Mouse (Mus musculus): ENCODE data around the gene Rhox4e. TPM values are rescaled to one million over a fixed set of nuclear protein-coding genes. Genes with fewer than 3 reads are reported as not detected.

Rhox4e gene
- not detected for total RNA-seq (2023)

GRCm38 (mm10) chrX:37557112-37557511, at the start of gene Rhox4e:
Rhox4e (plus strand) TSS chrX:37557412.

DNA sequence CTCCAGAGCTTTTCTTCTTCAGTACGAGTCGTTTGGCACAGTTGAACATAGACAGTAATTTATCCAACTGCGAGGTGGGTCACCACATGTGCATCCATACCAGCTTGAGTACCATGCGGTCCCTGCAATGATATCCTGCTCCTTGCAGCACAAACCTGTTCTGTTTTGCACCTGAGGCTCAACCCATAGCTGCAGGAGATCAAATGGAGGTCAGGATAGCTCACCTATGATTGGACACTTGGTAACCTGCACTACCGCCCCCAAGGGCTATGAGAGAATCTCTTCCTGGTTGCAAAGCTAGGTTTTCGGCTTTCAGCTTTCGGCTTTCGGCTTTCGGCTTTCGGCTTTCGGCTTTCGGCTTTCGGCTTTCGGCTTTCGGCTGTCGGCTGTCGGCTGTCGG, 43.2 kb upstream of the Rhox4e start, which contains the start of gene Rhox4d:
TSS of gene Rhox4d (plus strand) at position 301 of the 400 bp plus-strand sequence.

DNA sequence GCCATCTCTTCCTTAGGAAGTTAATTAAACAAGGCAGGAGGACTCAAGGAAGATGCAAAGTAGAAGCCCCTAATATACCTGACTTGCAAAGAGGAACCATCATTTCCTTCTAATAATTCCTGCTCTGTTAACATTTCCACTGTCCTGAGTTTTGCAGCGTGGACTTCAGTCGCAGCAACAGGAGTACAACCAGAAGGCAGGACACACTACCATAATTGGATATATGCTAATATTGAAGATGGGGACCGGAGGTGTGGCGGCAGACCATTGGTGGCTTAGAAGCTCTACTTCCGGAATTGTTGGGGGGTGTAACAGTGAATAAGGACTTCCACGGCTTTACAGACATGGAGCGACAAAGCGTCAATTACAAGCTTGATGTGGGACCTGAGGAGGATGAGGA, 27.1 kb upstream of the Rhox4e start, which contains the start of gene Rhox2e:
TSS of gene Rhox2e (plus strand) at position 301 of the 400 bp plus-strand sequence.

GRCm38 (mm10) chrX:37541719-37542118, 15.5 kb upstream of the Rhox4e start, which contains the start of gene Rhox3e:
Rhox3e (plus strand) TSS chrX:37542019.

DNA sequence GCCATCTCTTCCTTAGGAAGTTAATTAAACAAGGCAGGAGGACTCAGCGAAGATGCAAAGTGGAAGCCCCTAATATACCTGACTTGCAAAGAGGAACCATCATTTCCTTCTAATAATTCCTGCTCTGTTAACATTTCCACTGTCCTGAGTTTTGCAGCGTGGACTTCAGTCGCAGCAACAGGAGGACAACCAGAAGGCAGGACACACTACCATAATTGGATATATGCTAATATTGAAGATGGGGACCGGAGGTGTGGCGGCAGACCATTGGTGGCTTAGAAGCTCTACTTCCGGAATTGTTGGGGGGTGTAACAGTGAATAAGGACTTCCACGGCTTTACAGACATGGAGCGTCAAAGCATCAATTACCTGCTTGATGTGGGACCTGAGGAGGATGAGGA, 13.9 kb downstream of the Rhox4e start, which contains the start of gene Rhox2f:
TSS of gene Rhox2f (plus strand) at position 301 of the 400 bp plus-strand sequence.

GRCm38 (mm10) chrX:37580692-37581091, 23.5 kb downstream of the Rhox4e start, which contains the start of gene Rhox3f:
Rhox3f (plus strand) TSS chrX:37580992.

DNA sequence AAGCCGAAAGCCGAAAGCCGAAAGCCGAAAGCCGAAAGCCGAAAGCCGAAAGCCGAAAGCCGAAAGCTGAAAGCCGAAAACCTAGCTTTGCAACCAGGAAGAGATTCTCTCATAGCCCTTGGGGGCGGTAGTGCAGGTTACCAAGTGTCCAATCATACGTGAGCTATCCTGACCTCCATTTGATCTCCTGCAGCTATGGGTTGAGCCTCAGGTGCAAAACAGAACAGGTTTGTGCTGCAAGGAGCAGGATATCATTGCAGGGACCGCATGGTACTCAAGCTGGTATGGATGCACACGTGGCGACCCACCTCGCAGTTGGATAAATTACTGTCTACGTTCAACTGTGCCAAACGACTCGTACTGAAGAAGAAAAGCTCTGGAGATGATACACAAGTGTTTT, 50.4 kb downstream of the Rhox4e start, which contains the start of gene Rhox4f:
TSS of gene Rhox4f (minus strand) at position 101 of the 400 bp plus-strand sequence.

Other genes starting within 250 kb of the Rhox4e start
- not detected for gene Rhox3a2, start 177.4 kb upstream of the Rhox4e start, total RNA-seq (2023)
- gene Rhox4a2, start 166.6 kb upstream of the Rhox4e start, total RNA-seq (2023), result not detected
- not detected for gene Rhox2b, start 145.3 kb upstream of the Rhox4e start, total RNA-seq (2023)
- gene Rhox4b, start 124.9 kb upstream of the Rhox4e start, total RNA-seq (2023), result not detected
- not detected for gene Rhox2c, start 103.7 kb upstream of the Rhox4e start, total RNA-seq (2023)
- gene Rhox3c, start 98.8 kb upstream of the Rhox4e start, total RNA-seq (2023), result not detected
- not detected for gene Rhox4c, start 77.1 kb upstream of the Rhox4e start, total RNA-seq (2023)
- not detected for gene Rhox2d, start 64.0 kb upstream of the Rhox4e start, total RNA-seq (2023)
- gene Rhox4d, start 43.1 kb upstream of the Rhox4e start, total RNA-seq (2023), result not detected
- not detected for gene Rhox2e, start 27.0 kb upstream of the Rhox4e start, total RNA-seq (2023)
- not detected for gene Rhox3e, start 15.4 kb upstream of the Rhox4e start, total RNA-seq (2023)
- not detected for gene Rhox2f, start 14.0 kb downstream of the Rhox4e start, total RNA-seq (2023)
- gene Rhox3f, start 23.6 kb downstream of the Rhox4e start, total RNA-seq (2023), result not detected
- gene Rhox4f, start 50.3 kb downstream of the Rhox4e start, total RNA-seq (2023), result not detected
- gene Rhox3g, start 71.2 kb downstream of the Rhox4e start, total RNA-seq (2023), result not detected
- gene Rhox2g, start 86.1 kb downstream of the Rhox4e start, total RNA-seq (2023), result not detected
- not detected for gene Rhox4g, start 93.9 kb downstream of the Rhox4e start, total RNA-seq (2023)
- not detected for gene Rhox3h, start 111.4 kb downstream of the Rhox4e start, total RNA-seq (2023)
- not detected for gene Rhox2h, start 115.9 kb downstream of the Rhox4e start, total RNA-seq (2023)
- gene Rhox5, start 247.4 kb downstream of the Rhox4e start, total RNA-seq (2023), result not detected

Measured in CD4-positive naive resting alpha-beta T cell, adult 57 days (primary cell).